Mouse (Mus musculus) testis, postnatal 14 days (tissue): ENCODE data around the gene Pou3f3.

ENCODE experiments used
- DNase-seq: peaks from one replicate; pipeline ENCODE4 v3.0.0; 2021; ENCODE audit warnings: low spot score

The Pou3f3 gene

GRCm38 (mm10) chr1:42710995-42711394, 15.4 kb downstream of the Pou3f3 start:
- DNase-seq = no peak

DNA sequence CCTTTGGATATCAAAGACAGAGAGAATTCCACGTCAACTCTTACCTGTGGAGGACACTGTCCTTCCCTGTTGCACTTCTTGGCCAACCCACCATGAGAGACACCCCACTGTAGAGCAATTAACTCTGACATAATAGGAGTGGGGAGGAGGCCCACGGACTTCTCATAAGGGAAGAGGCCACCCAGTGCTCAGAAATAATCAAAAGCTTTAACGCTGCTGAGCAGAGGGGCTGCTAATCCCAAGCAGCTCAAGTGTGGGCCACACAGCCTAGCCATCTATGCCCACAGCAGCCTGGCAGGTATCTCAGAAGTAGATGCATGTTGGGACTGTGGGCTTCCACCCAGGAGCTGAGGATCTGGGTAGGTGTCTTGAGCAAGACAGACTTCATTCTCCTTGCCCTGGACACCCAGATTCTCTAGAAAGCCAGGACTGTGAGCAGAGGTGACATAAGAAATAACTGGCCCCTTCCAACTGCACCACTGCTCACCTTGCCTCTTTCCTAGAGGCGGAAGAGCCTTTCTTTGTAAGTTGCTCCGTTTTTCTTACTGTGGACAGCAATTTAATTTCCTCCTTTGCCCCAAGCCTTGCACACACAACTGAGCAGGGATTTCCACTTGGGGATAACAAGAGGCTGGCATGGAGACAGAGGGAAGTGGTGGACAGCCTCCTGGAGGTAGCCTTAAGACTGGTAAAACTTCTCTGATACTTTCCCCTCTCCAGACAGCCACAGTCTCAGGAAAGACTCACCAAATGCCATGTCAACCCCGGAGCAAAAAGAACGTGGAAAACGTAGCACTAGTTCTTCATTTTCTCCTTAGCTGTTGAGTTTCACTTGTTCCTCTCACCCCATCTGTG, 16.1 kb downstream of the Pou3f3 start:
- no peak for DNase-seq

GRCm38 (mm10) chr1:42712311-42712690, 16.7 kb downstream of the Pou3f3 start:
- DNase-seq = no peak

DNA sequence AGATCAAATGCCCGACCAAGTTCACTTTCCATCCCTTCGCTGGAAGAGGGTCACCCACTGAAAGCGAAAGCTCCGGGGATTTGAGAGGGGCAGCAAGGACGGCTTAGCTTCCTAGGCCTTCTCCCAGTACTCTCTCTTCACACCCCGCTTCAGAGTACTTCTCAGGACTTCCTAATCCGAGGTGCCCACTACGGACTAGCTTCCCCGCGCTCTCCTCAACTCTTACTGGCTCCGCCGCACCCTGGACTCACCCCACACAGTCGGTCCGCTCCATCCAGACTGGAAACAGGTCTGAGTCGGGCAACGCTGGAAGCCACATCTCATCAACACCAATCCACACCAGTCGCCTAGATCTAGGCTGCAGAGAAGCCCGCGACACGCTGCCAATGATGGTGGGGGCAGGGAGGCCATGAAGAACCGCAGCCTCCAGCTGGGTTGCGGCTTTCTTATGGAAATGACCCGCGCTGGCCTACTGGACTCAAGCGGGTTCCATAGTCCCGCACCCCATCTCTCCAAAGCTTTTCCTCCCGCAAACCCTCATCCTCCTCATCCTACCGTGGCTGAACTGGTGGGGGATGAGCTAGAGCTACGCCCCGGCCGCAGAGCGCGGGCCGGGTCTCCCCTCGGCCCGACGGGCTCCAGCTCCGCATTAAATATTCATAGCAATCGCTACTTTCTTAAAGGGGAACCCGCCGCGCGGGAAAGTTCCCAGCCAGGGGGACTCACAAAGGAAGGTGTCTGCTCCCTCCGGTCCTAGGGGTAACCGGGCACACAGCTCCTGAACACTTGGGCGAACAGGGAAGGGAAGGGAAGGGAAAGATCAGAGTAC, 17.8 kb downstream of the Pou3f3 start:
- DNase-seq = no peak

GRCm38 (mm10) chr1:42714016-42714931, 18.7 kb downstream of the Pou3f3 start:
- DNase-seq = peak; percentile 23

- DNase-seq = no peak
These were observed 23.0 kb downstream of the Pou3f3 start for GRCm38 (mm10) chr1:42718549-42718948.

GRCm38 (mm10) chr1:42721353-42721752, 25.8 kb downstream of the Pou3f3 start:
- no peak for DNase-seq

DNA sequence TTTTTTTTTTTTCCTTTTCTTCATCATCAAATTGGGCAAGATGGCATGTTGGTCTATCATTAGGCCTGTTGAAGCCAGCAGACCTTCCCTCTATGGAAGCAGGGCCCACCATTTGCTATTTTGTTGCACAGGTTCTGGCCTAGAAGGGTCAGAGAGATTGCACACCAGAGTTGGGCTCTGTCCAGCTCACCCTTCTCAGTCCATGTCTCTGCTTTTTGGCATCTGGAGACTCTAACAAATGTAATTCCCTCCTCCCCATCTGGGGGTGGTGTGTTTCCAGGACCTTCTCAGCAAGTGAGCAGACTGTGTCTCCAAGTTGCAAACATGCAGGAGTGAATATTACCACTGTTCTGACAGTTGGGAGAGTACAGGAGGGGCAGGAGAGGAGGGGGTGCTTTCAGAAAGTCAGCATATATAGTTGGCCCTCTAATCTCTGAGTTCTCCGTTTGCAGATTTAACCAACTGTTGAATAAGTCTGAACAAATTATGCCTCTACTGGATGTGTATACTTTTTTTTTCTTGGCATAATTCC, 28.3 kb downstream of the Pou3f3 start:
- no peak for DNase-seq

- no peak for DNase-seq
These were observed 29.3 kb downstream of the Pou3f3 start for GRCm38 (mm10) chr1:42724881-42725280.

DNA sequence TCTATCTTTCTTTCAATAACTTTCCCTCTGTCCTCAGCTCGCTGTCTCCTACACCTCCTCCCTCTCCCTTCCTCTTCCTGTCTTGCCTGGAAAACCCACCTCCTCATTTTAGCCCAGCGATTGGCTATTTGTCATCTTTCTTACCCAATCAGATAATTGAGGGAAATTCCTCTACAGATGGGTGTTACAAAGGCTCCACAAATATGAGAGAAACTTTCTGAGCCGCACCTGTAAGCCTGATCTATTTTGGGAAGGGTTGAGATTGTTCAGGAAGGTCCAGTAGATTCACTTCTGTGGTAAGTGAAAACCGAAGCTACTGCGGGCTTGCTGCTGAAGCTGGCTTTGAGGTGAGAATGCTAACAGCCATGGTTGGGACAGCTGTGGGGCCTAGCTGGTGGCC, 31.6 kb downstream of the Pou3f3 start:
- DNase-seq = no peak

- no peak for DNase-seq
These were observed 32.1 kb downstream of the Pou3f3 start for GRCm38 (mm10) chr1:42727676-42728075.

DNA sequence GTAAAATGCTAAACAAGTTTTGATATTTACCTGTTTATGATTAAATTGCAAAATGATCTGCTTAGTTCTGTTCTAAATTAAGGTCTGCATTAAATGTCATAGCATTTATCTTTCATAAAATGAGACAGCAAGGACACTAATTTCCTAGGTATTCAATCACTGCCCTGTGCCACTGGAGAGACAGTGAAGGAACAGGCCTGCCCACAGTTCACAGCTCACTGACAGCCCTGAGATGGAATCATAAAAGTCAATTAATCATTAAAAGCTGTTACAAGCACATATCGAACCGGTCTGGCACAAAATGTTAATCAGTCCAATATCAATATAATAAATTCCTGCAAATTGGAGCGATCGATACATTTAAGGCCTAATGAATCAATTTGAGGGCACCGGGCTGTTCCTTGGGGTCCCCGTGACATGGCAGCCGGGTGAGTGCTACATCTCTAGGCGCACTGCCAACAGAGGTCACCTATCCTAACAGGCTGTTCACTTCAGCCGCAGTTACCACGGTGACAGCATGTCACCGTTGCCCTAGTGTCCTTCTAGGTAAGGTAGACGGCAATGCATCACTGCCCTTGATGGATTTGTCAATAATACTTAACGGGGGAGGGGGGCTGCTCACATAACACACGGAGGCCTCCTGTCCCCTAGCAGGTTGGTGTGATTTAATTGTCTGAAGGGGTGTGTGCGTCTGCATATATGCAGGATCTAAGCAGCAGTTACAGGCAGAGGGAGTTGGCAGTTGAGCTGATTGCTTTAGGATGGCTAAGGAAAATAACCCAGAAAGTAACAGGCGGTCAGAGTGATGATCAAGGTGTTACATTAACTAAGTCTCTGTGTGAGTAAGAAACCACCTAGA, 46.0 kb downstream of the Pou3f3 start:
- no peak for DNase-seq

GRCm38 (mm10) chr1:42742242-42742560, 46.6 kb downstream of the Pou3f3 start:
- no peak for DNase-seq

DNA sequence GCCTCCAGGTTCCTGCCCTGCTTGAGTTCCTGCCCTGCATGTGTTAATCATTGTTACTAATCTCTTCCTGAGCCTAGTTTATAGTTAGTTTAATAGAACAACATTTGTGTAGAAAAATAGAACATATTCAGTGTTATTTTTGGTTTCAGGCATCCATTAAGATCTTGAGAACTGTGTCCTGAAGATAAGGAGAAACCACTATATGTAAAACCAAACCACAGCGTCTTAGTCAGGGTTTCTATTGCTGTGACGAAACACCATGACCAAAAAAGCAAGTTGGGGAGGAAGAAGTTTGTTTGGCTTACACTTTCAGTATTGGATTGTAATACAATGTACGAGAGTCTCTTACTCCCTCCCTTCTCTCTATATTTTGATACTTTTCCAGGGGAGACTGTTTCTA, 49.5 kb downstream of the Pou3f3 start:
- no peak for DNase-seq

DNA sequence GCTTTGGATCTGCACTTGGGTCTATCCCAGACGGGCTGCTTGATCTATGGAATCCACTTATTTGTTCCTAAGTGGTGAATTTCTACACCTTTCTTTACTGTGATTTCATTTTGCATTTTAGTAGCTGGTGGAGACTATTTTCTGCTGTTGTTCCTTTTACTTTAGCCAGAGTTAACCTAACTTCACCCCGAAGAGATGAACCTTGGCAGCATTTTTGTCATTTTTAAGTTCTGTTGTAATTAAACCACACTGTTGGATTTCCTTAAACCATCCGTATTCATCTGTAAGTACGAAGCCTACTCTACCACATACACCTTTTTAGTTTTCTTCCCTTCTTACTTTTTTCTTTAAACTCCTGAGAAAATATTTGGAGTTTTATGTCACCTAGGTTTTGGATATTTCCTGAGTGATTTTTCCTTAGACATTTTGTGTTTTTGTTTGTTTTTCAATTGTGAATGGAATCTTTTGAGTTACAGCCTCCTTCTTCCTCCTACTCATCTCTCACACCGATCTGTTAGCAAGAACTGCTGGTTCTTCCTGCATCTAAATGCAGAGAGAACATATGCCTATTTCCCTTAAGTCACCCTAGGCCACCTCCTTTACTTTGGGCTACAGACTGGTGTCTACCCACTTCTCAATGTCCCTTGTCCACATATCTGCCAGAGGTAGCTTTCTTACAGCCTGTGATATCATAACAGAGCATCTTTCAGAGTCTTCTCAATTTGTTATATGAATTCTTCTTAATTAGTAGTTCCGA, 54.1 kb downstream of the Pou3f3 start:
- DNase-seq = no peak
